Mouse (Mus musculus): Measurements from ENCODE around the gene Gm3187. TPM values are rescaled to one million over a fixed set of nuclear protein-coding genes. Genes with fewer than 3 reads are reported as not detected.
"Not testable (repeated sequence)": the region's sequence is repeated elsewhere in the genome, so short reads cannot be mapped to it uniquely, and the experiment has no call there.

Gm3187 gene
- polyA plus RNA-seq (2012): not detected in 2 replicates

DNA sequence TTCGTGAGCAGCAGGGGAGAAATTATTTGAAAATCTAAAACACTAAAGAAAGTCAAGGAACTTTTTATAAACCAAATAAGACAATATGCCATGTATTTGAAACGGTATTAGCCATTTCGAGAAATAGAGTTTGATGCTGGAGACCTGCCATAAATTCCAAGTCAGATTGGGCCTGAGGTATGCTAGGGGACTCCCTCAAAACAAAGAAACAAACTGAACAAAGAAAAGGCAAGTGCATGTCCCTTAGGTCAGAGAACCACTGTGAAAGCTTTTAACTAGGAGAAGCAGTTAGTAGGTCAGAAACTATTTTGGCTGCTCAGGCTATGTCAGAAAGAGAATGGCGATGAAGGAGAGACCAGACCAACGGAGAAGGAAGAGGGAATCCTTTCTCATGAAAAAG, at the start of gene Gm3187:
TSS of gene Gm3187 (plus strand) at position 301 of the 400 bp plus-strand sequence.
- H3K4me1 ChIP-seq (ENCODE audit: control insufficient read depth); H3K36me3 ChIP-seq (ENCODE audit: control insufficient read depth); H3K27me3 ChIP-seq (ENCODE audit: control insufficient read depth); H3K9me3 ChIP-seq (ENCODE audit: control insufficient read depth, low read length); H3K4me3 ChIP-seq (replicated peaks): not testable (repeated sequence)

DNA sequence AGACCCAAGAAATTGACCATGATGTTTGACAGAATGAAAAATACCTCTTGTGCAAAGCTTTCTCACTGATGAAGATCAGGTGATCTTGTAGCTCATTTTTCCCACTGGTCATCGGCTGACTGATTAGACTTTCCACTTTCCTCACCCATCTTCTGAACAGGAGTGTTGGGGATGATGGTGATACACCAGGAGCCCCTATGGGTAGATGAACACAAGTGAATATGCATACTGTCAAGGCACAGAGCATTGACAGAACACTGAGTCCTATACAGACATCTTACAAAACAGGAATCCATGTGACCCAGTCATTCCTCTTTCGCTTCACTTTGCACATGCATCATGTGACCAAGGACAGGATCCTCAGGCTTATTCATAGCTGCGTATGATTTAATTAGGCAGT, 28.6 kb upstream of the Gm3187 start, which contains the start of gene Gm3194:
TSS of gene Gm3194 (minus strand) at position 101 of the 400 bp plus-strand sequence.
- not testable (repeated sequence) for H3K4me1 ChIP-seq (ENCODE audit: control insufficient read depth); H3K9me3 ChIP-seq (ENCODE audit: control insufficient read depth, low read length); H3K27me3 ChIP-seq (ENCODE audit: control insufficient read depth); H3K36me3 ChIP-seq (ENCODE audit: control insufficient read depth); H3K4me3 ChIP-seq (replicated peaks)

DNA sequence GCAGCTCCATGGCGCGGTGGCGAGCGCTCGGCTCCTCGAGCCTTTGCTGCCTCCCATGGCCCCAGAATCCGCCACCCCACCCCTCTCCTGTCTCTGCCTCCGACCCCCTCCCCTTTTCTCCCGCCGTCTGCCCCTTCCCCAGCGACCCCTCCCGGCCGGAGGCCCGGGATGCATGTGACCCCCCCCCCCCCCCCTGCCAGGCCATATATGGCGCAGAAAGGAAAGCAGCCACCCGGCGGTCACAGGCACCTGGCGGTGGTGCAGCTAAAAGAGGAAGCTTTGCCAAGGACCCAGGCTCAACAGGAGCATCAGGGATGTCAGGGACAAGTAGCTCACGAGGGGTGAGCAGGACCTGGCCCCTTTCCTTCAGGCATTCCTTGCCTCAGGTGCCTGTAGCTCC, 23.5 kb upstream of the Gm3187 start:
- not testable (repeated sequence) for H3K4me3 ChIP-seq (replicated peaks); H3K36me3 ChIP-seq (ENCODE audit: control insufficient read depth); H3K27me3 ChIP-seq (ENCODE audit: control insufficient read depth); H3K9me3 ChIP-seq (ENCODE audit: control insufficient read depth, low read length); H3K4me1 ChIP-seq (ENCODE audit: control insufficient read depth)

DNA sequence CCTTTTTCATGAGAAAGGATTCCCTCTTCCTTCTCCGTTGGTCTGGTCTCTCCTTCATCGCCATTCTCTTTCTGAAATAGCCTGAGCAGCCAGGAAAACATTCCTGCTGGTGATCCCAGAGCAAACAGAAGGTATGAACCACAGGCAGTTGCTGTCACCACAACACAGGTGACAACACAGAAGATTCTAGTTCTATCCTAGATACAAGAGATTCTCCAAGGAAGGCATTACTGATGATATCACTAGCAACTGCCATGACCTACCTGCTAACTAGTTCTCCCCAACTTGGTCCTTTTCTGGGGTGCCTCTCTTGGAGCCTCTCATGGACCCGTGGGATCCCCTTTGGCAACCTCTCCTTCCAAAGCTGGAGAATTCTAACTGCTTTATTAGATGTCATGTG, 6.3 kb upstream of the Gm3187 start, which contains the start of gene Gm8246:
TSS of gene Gm8246 (minus strand) at position 101 of the 400 bp plus-strand sequence.
- not testable (repeated sequence) for H3K4me1 ChIP-seq (ENCODE audit: control insufficient read depth); H3K36me3 ChIP-seq (ENCODE audit: control insufficient read depth); H3K27me3 ChIP-seq (ENCODE audit: control insufficient read depth); H3K4me3 ChIP-seq (replicated peaks); H3K9me3 ChIP-seq (ENCODE audit: control insufficient read depth, low read length)

DNA sequence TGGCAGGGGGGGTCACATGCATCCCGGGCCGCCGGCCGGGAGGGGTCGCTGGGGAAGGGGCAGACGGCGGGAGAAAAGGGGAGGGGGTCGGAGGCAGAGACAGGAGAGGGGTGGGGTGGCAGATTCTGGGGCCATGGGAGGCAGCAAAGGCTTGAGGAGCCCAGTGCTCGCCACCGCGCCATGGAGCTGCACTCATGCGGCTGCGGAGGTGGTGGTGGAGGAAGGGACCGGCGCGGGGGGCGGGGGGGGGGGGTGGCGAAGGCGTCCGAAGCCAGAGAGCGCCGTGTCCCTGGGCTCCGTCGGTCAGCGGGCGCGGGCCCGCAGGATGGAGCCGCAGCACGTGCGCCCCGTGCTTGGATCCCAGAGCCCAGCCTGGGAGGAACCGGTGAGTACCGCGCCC, 17.4 kb downstream of the Gm3187 start, which contains the start of gene Gm3488:
TSS of gene Gm3488 (plus strand) at position 301 of the 400 bp plus-strand sequence.
- not testable (repeated sequence) for H3K4me3 ChIP-seq (replicated peaks); H3K9me3 ChIP-seq (ENCODE audit: control insufficient read depth, low read length); H3K36me3 ChIP-seq (ENCODE audit: control insufficient read depth); H3K27me3 ChIP-seq (ENCODE audit: control insufficient read depth); H3K4me1 ChIP-seq (ENCODE audit: control insufficient read depth)

- H3K4me1 ChIP-seq (ENCODE audit: control insufficient read depth); H3K9me3 ChIP-seq (ENCODE audit: control insufficient read depth, low read length); H3K36me3 ChIP-seq (ENCODE audit: control insufficient read depth); H3K4me3 ChIP-seq (replicated peaks); H3K27me3 ChIP-seq (ENCODE audit: control insufficient read depth): not testable (repeated sequence)
Observed at GRCm38 (mm10) chr14:5538196-5538595, 54.2 kb downstream of the Gm3187 start, which contains the start of gene Gm3532. TSS of gene Gm3532 (plus strand) at chr14:5538496.

Other genes starting within 250 kb of the Gm3187 start
- gene Gm3526, start 223.6 kb upstream of the Gm3187 start, polyA plus RNA-seq (2012): not detected in 2 replicates
- not detected in 2 replicates for gene Gm3542, start 149.3 kb upstream of the Gm3187 start, polyA plus RNA-seq (2012)
- not detected in 2 replicates for gene Gm3500, start 95.2 kb upstream of the Gm3187 start, polyA plus RNA-seq (2012)
- not detected in 2 replicates for gene Gm3194, start 28.7 kb upstream of the Gm3187 start, polyA plus RNA-seq (2012)
- not detected in 2 replicates for gene Gm8246, start 6.4 kb upstream of the Gm3187 start, polyA plus RNA-seq (2012)
- not detected in 2 replicates for gene Gm3488, start 17.5 kb downstream of the Gm3187 start, polyA plus RNA-seq (2012)
- not detected in 2 replicates for gene Gm3532, start 54.3 kb downstream of the Gm3187 start, polyA plus RNA-seq (2012)
- gene Gm8265, start 148.8 kb downstream of the Gm3187 start, polyA plus RNA-seq (2012): not detected in 2 replicates
- not detected in 2 replicates for gene Gm9603, start 203.2 kb downstream of the Gm3187 start, polyA plus RNA-seq (2012)